Mouse (Mus musculus): Measurements from ENCODE around the gene Rfx7.

DNA sequence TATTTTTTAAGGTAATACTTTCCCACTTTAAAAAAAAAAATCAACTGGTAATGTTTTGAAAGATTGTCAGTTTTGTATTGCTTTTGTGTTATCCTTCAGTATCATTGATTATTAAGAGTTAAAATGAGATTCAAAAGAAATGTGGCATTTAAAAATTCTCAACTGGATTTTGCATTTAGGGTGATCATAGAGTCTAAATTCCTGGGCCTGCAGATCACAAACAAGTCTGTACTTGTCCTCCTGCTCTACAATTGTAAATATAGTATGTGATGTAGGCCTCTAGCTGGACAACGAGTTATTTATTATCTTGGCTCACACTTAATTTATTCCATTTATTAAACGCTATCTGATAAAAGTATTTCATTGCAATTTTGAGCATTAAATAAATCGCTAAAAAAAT lies 3.4 kb downstream of the Rfx7 start:
- TF ChIP-seq POLR2A (IDR thresholded peaks at IDR 0.05; ENCODE audit: low read depth, low read length) (no peak), CTCF (IDR thresholded peaks at IDR 0.05; ENCODE audit: extremely low read depth, insufficient read length, insufficient replicate concordance, low read depth, low read length) (no peak)

Data from small intestine, adult 2 months (tissue).